Mouse (Mus musculus): ENCODE measurements at regions not wholly inside any gene's neighbourhood (a gene's known extent, or its start where the extent isn't known, plus 50 kb on each side); places are given as distances from the start of the nearest gene placed in this dataset.

DNA sequence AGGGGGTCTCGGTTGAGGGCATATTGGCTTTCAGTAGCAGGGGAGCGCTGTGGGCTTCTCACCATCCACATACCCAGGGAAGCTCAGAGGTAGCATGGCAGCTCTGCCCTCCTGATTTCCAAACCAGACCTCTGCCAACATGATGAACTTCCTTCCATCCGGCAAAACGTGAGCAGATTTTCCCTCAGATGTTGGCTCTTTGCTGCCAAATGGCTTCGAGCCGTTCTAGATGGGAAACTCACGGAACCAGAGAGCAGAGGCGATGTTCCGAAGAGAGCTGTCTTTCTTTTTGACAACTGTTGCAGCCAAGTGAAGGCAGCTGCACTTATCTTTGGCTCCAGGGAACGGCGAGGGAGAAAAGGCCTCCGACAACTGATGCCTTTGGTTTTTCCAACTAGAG lies 168.7 kb downstream of the Ajap1 start:
- TF ChIP-seq POLR2A (IDR thresholded peaks at IDR 0.05; ENCODE audit: low read depth, low read length) = no peak
- TF ChIP-seq CTCF (IDR thresholded peaks at IDR 0.05; ENCODE audit: extremely low read depth, insufficient read length, insufficient replicate concordance, low read depth, low read length) = no peak
